Comparison of ENCODE assay signal across 8 mouse cellular contexts in the genomic region with DNA sequence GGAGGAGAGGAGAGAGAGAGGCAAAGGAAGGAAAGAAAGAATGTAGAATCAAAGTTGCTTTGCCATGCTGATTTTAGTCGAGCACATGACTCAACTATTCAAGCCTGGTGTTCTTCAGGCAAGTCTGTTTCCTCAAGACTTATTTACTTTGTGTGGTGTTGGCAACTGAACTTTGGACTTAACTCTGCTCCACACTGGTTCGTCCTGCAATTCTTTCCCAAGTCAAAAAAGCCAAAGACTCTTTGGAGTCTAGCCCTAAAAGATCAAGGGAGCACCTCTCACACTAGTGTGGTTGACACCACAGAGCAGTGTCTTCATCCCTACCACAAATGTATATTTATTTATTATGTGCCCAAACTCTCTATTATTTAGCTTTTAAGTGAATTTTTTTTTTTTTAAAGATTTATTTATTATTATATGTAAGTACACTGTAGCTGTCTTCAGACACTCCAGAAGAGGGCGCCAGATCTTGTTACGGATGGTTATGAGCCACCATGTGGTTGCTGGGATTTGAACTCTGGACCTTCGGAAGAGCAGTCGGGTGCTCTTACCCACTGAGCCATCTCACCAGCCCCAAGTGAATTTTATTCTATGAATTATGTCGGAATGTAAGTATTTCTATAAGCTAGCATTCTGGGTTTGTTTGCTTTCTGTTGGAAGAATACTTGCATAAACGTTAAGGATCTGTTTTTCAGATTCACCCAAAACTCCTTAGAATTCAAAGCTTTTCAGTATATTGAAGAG. TPM values are rescaled to one million over a fixed set of nuclear protein-coding genes. Genes with fewer than 3 reads are reported as not detected.
DNase-seq lines count a peak whose midpoint lies in the region; ATAC-seq and TF ChIP-seq lines count a peak whose summit lies in the region.

No protein-coding gene starts in this region.

- peaks cover 19% of the 10 kb centered on the region for H3K4me1 ChIP-seq in G1E (ENCODE audit: insufficient read depth, low read depth, low read length)
- H3K4me1 ChIP-seq in hindbrain, embryonic 14.5 days (replicated peaks; ENCODE audit: control insufficient read depth, insufficient read depth, low read length): peaks cover 23% of the 10 kb centered on the region
- 0 out of 2 replicates have a peak, but pooled peaks cover 4% of the 10 kb centered on the region for H3K4me1 ChIP-seq in liver, postnatal 0 days (ENCODE audit: insufficient read depth)

- no peak for TF ChIP-seq CTCF in G1E (IDR thresholded peaks at IDR 0.05; ENCODE audit: low read depth, low read length)
- TF ChIP-seq CTCF in liver, postnatal 0 days (IDR thresholded peaks at IDR 0.05; ENCODE audit: low read depth): peak; percentile 18; the same call in 1 of the 2 replicates

- peak; percentile 82 for DNase-seq in heart, adult 11 months
- DNase-seq in heart, adult 8-10 months (ENCODE audit: low spot score): no peak
- DNase-seq in G1E (ENCODE audit: low spot score): no peak
- DNase-seq in hindbrain, embryonic 14.5 days (ENCODE audit: low spot score): no peak
- no peak for DNase-seq in liver, postnatal 0 days
- DNase-seq in frontal cortex, postnatal 25 days (ENCODE audit: low spot score in 2 of 2): no peak
- no peak for DNase-seq in thymus, postnatal 0 days (ENCODE audit: low spot score)
- no peak for DNase-seq in spleen, postnatal 10 days (ENCODE audit: low spot score in 2 of 2)

- no peaks in the 10 kb centered on the region for H3K9me3 ChIP-seq in G1E (replicated peaks)
- H3K9me3 ChIP-seq in hindbrain, embryonic 14.5 days (ENCODE audit: control insufficient read depth, low read length): no peaks in the 10 kb centered on the region
- H3K9me3 ChIP-seq in liver, postnatal 0 days (ENCODE audit: low read length): no peaks in the 10 kb centered on the region

- H3K9ac ChIP-seq in hindbrain, embryonic 14.5 days: peak overlapping the region; percentile 42
- peak overlapping the region; percentile 36 for H3K9ac ChIP-seq in liver, postnatal 0 days (replicated peaks)

- peak overlapping the region; percentile 98 for H3K27ac ChIP-seq in hindbrain, embryonic 14.5 days
- peak overlapping the region; percentile 98 for H3K27ac ChIP-seq in liver, postnatal 0 days (ENCODE audit: low read depth)

- peaks cover 25% of the 10 kb centered on the region for H3K36me3 ChIP-seq in G1E (replicated peaks)
- H3K36me3 ChIP-seq in hindbrain, embryonic 14.5 days (replicated peaks; ENCODE audit: control insufficient read depth, insufficient read depth): peaks cover 23% of the 10 kb centered on the region
- peaks cover 10% of the 10 kb centered on the region for H3K36me3 ChIP-seq in liver, postnatal 0 days (replicated peaks; ENCODE audit: insufficient read depth, low read length)

- H3K4me3 ChIP-seq in G1E (ENCODE audit: low read depth, low read length): peak overlapping the region; percentile 93
- peak overlapping the region; percentile 98 for H3K4me3 ChIP-seq in hindbrain, embryonic 14.5 days (replicated peaks; ENCODE audit: low read length)
- peak overlapping the region; percentile 90 for H3K4me3 ChIP-seq in liver, postnatal 0 days (ENCODE audit: low read depth, low read length)

- H3K27me3 ChIP-seq in G1E (ENCODE audit: insufficient read depth, low read length): no peaks in the 10 kb centered on the region
- H3K27me3 ChIP-seq in hindbrain, embryonic 14.5 days (ENCODE audit: control insufficient read depth, insufficient read depth, low read length): no peaks in the 10 kb centered on the region
- no peaks in the 10 kb centered on the region for H3K27me3 ChIP-seq in liver, postnatal 0 days (ENCODE audit: insufficient read depth, low read length)

- 69% methylated on average over 6 of the region's 8 CpGs for WGBS in hindbrain, embryonic 14.5 days
- 47% methylated on average over 7 of the region's 8 CpGs for WGBS in liver, postnatal 0 days (ENCODE audit: insufficient replicate concordance)

- peak overlapping the region; percentile 61 for H3K4me2 ChIP-seq in hindbrain, embryonic 14.5 days (replicated peaks)
- peak overlapping the region; percentile 75 for H3K4me2 ChIP-seq in liver, postnatal 0 days (ENCODE audit: low read depth, low read length)

- no peak for ATAC-seq in G1E (ENCODE audit: extremely low read depth, insufficient number of reproducible peaks, low FRiP score, poor library complexity, severe bottlenecking)
- ATAC-seq in hindbrain, embryonic 14.5 days (ENCODE audit: low FRiP score): no peak
- ATAC-seq in liver, postnatal 0 days: no peak

- no peak for TF ChIP-seq EP300 in liver, postnatal 0 days (IDR thresholded peaks at IDR 0.05; ENCODE audit: low read depth)

RNA-seq across cellular contexts. Expression of a gene that starts 1.2 kb away (rescaled TPM):
- 10 to 100 TPM; 26.3 to 31.5 (median 27.8) TPM for total RNA-seq in heart, adult 8-10 months (2022)
- 98.1 and 102 TPM in 2 replicates for total RNA-seq in G1E (2014; fragmentation: Nextera tagmentation)
- total RNA-seq in G1E (2017): 83.9 and 88.8 TPM in 2 replicates
- polyA plus RNA-seq in G1E (2012): 16.7 and 18.5 TPM in 2 replicates
- polyA plus RNA-seq in hindbrain, embryonic 14.5 days (2014; fragmentation: Nextera tagmentation; extraction: Ambion mirVana): 79.3 and 86.7 TPM in 2 replicates
- 18.8 and 19.8 TPM in 2 replicates for polyA plus RNA-seq in liver, postnatal 0 days (2015; fragmentation: Nextera tagmentation; extraction: Ambion mirVana)
- polyA plus RNA-seq in thymus, postnatal 0 days (2015; fragmentation: Nextera tagmentation; extraction: Ambion mirVana): 69.4 and 75.2 TPM in 2 replicates

RNA-seq across cellular contexts. Expression of a gene that starts 31.5 kb away (rescaled TPM):
- total RNA-seq in heart, adult 8-10 months (2022): under 1 TPM in 1 of 4 experiments, not detected in 3; 0.23 TPM
- not detected in 2 replicates for total RNA-seq in G1E (2014; fragmentation: Nextera tagmentation)
- 0.12 TPM in 1 of 2 replicates, not detected in the other for total RNA-seq in G1E (2017)
- not detected in 2 replicates for polyA plus RNA-seq in G1E (2012)
- not detected in 2 replicates for polyA plus RNA-seq in hindbrain, embryonic 14.5 days (2014; fragmentation: Nextera tagmentation; extraction: Ambion mirVana)
- polyA plus RNA-seq in liver, postnatal 0 days (2015; fragmentation: Nextera tagmentation; extraction: Ambion mirVana): not detected in 2 replicates
- not detected in 2 replicates for polyA plus RNA-seq in thymus, postnatal 0 days (2015; fragmentation: Nextera tagmentation; extraction: Ambion mirVana)

RNA-seq across cellular contexts. Expression of a gene that starts 32.2 kb away (rescaled TPM):
- total RNA-seq in heart, adult 8-10 months (2022): 10 to 100 TPM; 61.8 to 76.1 (median 67.9) TPM
- total RNA-seq in G1E (2014; fragmentation: Nextera tagmentation) (29.7 and 30.8 TPM in 2 replicates), G1E (2017) (30.2 and 35.8 TPM in 2 replicates)
- 18.2 and 18.3 TPM in 2 replicates for polyA plus RNA-seq in G1E (2012)
- 66.4 and 66.6 TPM in 2 replicates for polyA plus RNA-seq in hindbrain, embryonic 14.5 days (2014; fragmentation: Nextera tagmentation; extraction: Ambion mirVana)
- polyA plus RNA-seq in liver, postnatal 0 days (2015; fragmentation: Nextera tagmentation; extraction: Ambion mirVana): 25.6 and 26.3 TPM in 2 replicates
- 55.5 and 55.6 TPM in 2 replicates for polyA plus RNA-seq in thymus, postnatal 0 days (2015; fragmentation: Nextera tagmentation; extraction: Ambion mirVana)
